Mouse (Mus musculus) midbrain, embryonic 10.5 days (tissue): ENCODE measurements around the gene Pxdn. TPM values are rescaled to one million over a fixed set of nuclear protein-coding genes. Genes with fewer than 3 reads are reported as not detected.

Experiments used
- DNase-seq: peaks from one replicate; pipeline ENCODE4 v3.0.0-alpha.2; 2017; ENCODE audit warnings: low spot score
- H3K27ac ChIP-seq: fragments of 300-500 bp; sonication (generic); replicated peaks from 2 replicates; pipeline ENCODE4 v1.5.1; 2016; ENCODE audit warnings: mild to moderate bottlenecking
- H3K27me3 ChIP-seq: fragments of 300-500 bp; sonication (generic); 2 replicates; pipeline ENCODE4 v1.6.1; 2016; ENCODE audit warnings: low read depth, mild to moderate bottlenecking; ENCODE audit not compliant: poor library complexity, severe bottlenecking
- H3K36me3 ChIP-seq: fragments of 300-500 bp; sonication (generic); 2 replicates; pipeline ENCODE4 v1.6.1; 2016; ENCODE audit warnings: mild to moderate bottlenecking, moderate library complexity
- H3K4me1 ChIP-seq: fragments of 300-500 bp; sonication (generic); 2 replicates; pipeline ENCODE4 v1.6.1; 2016
- H3K4me3 ChIP-seq: fragments of 300-500 bp; sonication (generic); 2 replicates; pipeline ENCODE4 v1.5.1; 2016; ENCODE audit warnings: mild to moderate bottlenecking, moderate library complexity
- H3K9me3 ChIP-seq: fragments of 300-500 bp; sonication (generic); replicated peaks from 2 replicates; pipeline ENCODE4 v1.6.1; 2016; ENCODE audit warnings: mild to moderate bottlenecking
- WGBS: fragments of 180-500 bp; shearing (Covaris S2); methylation state at CpG from one replicate; pipeline ENCODE4 v1.1.7; 2016; 5-methylcytosine and 5-hydroxymethylcytosine counted together
- polyA plus RNA-seq: library from polyadenylated mRNA; unstranded; fragments of >200 nt; fragmentation: Nextera tagmentation; extraction: Ambion mirVana; gene quantifications from 2 replicates; pipeline ENCODE4 v1.2.1, GENCODE M21; 2016

Gene Pxdn
- polyA plus RNA-seq, 1 experiment from 2014 or later: 72.5 TPM

DNA sequence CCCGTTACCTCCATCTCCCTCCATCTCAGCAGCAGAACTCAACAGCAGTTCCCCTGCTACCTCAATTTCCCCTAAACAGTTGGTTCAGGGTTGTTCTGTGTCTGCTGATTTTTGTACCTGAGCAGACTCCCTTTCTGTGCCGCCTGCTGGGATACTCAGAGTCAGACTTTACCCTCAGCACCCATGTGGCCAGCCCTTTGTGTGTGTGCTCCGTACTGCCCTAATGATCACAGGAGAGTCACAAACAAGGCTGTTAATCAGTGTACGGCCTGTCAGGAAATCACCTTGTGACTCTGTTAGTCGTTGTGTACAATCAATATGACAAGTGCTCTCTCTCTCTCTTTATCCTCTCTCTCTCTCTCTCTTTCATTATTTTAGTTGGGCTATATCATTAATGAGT lies 21.2 kb downstream of the Pxdn start:
- DNase-seq: no peak
- Histone ChIP-seq H3K4me3 (no peak overlapping the region), H3K4me1 (peaks cover 38% of the 10 kb centered on the region), H3K27ac (no peak overlapping the region), H3K36me3 (peaks cover 19% of the 10 kb centered on the region), H3K9me3 (0 out of 2 replicates have a peak, but pooled peaks cover 3% of the 10 kb centered on the region), H3K27me3 (no peaks in the 10 kb centered on the region)
- 82% methylated on average over 5 of the region's 5 CpGs for WGBS

DNA sequence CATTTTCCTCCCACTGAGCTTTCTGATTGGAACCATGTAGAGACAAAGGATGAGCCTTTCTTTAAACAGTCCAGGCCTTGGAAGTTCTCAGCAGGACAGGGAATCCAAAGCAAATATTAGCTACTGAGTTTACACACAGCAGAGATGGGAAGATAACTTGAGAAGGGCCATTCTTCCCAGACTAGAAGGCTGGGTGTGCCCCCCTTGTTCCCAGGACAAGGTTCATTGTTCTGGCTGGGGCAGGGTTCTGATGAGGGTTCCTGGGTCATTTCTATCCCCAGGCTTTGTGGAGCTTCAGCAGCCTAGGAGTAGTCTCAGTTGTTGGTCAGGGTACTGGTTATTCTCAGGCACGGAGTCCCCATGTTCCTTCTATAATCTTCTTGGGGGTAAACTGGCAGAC lies 23.6 kb downstream of the Pxdn start:
- no peak overlapping the region for H3K4me3 ChIP-seq
- whole genome bisulfite sequencing: 88% methylated on average over 1 of the region's 1 CpGs
- H3K4me1 ChIP-seq: peaks cover 24% of the 10 kb centered on the region
- H3K9me3 ChIP-seq: 0 out of 2 replicates have a peak, but pooled peaks cover 5% of the 10 kb centered on the region
- no peaks in the 10 kb centered on the region for H3K27me3 ChIP-seq
- no peak for DNase-seq
- peaks cover 43% of the 10 kb centered on the region for H3K36me3 ChIP-seq
- H3K27ac ChIP-seq: no peak overlapping the region

DNA sequence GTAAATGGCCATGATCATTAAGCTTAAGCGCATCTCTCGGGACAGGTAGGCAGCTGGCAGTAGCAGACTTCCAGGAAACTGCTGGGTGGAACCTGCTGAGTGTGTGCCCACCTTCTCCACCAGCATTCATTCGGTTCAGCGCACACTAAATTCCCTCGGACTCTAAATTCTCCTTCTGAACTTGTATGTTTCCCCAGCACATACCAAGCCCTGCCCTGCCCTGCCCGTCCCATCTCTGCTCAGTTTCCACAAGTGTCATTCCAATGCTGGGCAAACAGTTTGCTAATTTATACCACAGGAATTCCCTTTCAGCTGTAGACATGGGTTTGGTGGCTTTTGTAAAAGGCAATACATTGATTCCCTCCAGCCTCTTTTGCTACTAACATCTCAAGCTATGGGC lies 27.6 kb downstream of the Pxdn start:
- 95% methylated on average over 6 of the region's 6 CpGs for WGBS
- H3K4me1 ChIP-seq: peaks cover 15% of the 10 kb centered on the region
- H3K9me3 ChIP-seq: peaks cover 5% of the 10 kb centered on the region; the same call in 1 of the 2 replicates
- DNase-seq: no peak
- H3K36me3 ChIP-seq: peaks cover 53% of the 10 kb centered on the region
- H3K27me3 ChIP-seq: no peaks in the 10 kb centered on the region
- H3K4me3 ChIP-seq: no peak overlapping the region
- H3K27ac ChIP-seq: no peak overlapping the region

DNA sequence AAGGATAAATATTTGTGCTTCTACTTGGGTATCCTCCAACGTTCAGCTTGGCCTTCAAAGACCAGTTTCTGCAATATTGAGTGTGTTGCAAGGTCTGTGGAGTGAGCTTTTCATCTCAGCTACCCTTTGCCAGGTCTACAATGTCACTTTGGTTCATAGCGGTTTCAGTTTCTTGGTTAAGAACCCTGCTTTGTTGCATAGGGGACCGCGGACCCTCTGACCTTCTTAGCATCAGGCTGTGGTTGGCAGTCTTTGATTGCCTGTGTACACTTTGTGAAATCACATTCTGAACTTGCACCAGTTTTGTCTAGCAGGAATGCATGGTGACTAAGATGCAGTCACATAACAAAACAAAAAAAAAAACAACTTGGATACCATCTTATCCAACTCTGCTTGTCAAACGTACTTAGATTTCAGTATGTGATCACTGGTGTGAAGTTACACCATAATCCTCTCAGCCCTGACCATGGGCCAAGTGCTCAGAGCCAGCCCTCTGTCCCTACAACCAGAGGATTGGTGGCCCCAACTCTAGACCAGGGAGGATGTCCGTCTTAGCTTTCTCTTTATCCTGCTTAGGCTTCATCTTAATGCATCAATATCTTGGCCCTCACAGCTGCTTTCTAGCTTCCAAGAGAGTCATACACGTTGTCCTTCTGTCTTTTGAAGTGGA lies 34.5 kb downstream of the Pxdn start:
- Histone ChIP-seq H3K9me3 (no peaks in the 10 kb centered on the region; the same call in 1 of the 2 replicates), H3K36me3 (peaks cover 51% of the 10 kb centered on the region), H3K27me3 (no peaks in the 10 kb centered on the region), H3K4me3 (no peak overlapping the region), H3K4me1 (no peaks in the 10 kb centered on the region), H3K27ac (no peak overlapping the region)
- 89% methylated on average over 7 of the region's 7 CpGs for WGBS
- no peak for DNase-seq

DNA sequence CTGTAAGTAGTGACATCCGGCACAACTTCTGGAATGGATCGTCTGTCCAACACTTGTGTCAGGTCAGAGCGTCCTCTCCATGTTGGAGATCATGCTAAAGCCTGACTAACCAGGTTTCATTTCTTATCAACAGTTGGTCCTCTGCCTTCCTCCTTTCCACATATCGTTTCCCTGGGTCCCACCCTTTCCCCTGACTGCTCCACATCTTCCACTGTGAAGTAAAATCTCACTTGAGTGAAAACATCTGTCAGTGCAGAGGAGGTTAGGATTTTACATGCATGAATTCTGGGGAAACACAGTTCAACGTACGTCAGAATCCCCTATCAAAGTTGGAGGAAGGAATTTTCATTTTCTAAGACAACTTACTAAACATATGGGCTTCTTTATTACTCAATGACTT lies 35.1 kb downstream of the Pxdn start:
- Histone ChIP-seq H3K27me3 (no peaks in the 10 kb centered on the region), H3K9me3 (no peaks in the 10 kb centered on the region; the same call in 1 of the 2 replicates), H3K4me3 (no peak overlapping the region), H3K27ac (no peak overlapping the region), H3K4me1 (no peaks in the 10 kb centered on the region), H3K36me3 (peaks cover 51% of the 10 kb centered on the region)
- 89% methylated on average over 6 of the region's 6 CpGs for WGBS
- DNase-seq: no peak

- Histone ChIP-seq H3K36me3 (peaks cover 100% of the 10 kb centered on the region), H3K4me1 (no peaks in the 10 kb centered on the region), H3K27me3 (no peaks in the 10 kb centered on the region), H3K9me3 (no peaks in the 10 kb centered on the region), H3K4me3 (no peak overlapping the region), H3K27ac (no peak overlapping the region)
- DNase-seq: no peak
- WGBS: 91% methylated on average over 8 of the region's 8 CpGs
These were observed 42.7 kb downstream of the Pxdn start for GRCm38 (mm10) chr12:29980076-29980475.

- Histone ChIP-seq H3K27me3 (no peaks in the 10 kb centered on the region), H3K27ac (no peak overlapping the region), H3K9me3 (no peaks in the 10 kb centered on the region), H3K36me3 (peaks cover 100% of the 10 kb centered on the region), H3K4me3 (no peak overlapping the region), H3K4me1 (no peaks in the 10 kb centered on the region)
- no peak for DNase-seq
- 93% methylated on average over 7 of the region's 7 CpGs for WGBS
These were observed 44.4 kb downstream of the Pxdn start for GRCm38 (mm10) chr12:29981722-29982293.

DNA sequence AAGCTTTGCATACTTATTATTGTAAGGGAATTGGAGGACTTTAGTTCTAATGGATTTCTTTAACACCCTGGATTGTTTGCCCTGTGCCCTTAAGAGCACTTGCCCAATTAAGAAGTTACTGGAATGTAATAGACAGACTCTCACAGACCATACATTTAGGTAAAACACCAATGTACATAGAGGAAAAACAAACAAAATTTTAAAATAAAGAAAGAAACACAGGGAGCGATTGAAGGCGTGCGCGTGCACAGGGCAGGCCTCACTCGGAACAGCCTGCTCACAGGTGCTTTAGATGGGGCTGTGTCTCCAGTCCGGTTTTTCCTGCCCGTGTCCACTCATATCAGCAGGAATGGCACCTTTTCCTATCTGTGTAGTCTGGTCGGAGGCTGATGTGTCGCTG lies 45.8 kb downstream of the Pxdn start:
- WGBS: 96% methylated on average over 9 of the region's 9 CpGs
- Histone ChIP-seq H3K4me3 (no peak overlapping the region), H3K36me3 (peaks cover 100% of the 10 kb centered on the region)

DNA sequence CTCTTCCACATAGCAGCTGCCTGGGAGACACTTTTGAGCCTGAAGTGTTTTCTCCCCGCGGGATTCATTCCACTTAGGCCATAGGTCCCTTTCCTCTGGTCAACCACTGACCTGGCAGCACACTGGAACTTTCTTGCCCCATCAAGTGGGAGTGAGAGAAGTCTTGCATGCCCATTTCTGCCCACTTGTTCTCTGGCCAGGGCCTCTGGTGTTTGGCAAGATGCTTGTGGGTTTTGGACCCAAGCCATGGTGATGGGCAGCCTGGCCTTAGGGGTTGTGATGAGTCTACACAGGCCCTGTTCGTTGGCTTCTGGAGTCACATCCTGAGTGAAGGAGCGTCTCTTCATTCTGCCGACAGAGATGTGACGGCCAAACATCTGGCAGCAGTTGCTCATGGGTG lies 47.7 kb downstream of the Pxdn start:
- Histone ChIP-seq H3K4me1 (no peaks in the 10 kb centered on the region), H3K9me3 (no peaks in the 10 kb centered on the region), H3K27me3 (no peaks in the 10 kb centered on the region), H3K36me3 (peaks cover 100% of the 10 kb centered on the region), H3K27ac (no peak overlapping the region), H3K4me3 (no peak overlapping the region)
- 90% methylated on average over 6 of the region's 6 CpGs for WGBS
- DNase-seq: no peak

More for the DNA sequence above, 45.8 kb downstream of the Pxdn start:
- Histone ChIP-seq H3K4me1 (no peaks in the 10 kb centered on the region), H3K27me3 (no peaks in the 10 kb centered on the region), H3K27ac (no peak overlapping the region), H3K9me3 (no peaks in the 10 kb centered on the region)
- DNase-seq: no peak

DNA sequence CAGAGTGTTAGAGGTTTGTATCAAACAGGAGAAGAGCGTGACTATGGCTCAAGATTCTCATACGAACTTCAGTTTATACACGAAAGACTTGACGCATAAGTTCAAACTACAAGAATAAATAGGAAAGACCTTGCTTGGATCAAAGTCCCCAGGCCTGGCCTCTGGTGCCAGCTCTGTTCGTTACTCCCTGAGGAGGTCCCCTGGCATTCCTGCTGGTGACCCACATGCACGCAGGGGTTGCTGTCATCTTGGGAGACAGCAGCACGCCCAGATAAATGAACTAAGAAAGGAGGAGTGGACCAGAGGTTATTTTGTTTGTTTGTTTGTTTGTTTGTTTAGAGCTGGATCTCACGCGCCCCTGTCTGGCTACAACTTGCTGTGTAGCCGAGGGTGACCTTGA lies 48.8 kb downstream of the Pxdn start:
- Histone ChIP-seq H3K27ac (no peak overlapping the region), H3K36me3 (peaks cover 100% of the 10 kb centered on the region)
- 91% methylated on average over 10 of the region's 10 CpGs for WGBS

GRCm38 (mm10) chr12:29998895-29999294 lies 61.5 kb downstream of the Pxdn start:
- Histone ChIP-seq H3K27ac (no peak overlapping the region), H3K9me3 (no peaks in the 10 kb centered on the region), H3K4me1 (peaks cover 3% of the 10 kb centered on the region; the same call in 1 of the 2 replicates), H3K4me3 (no peak overlapping the region), H3K36me3 (peaks cover 99% of the 10 kb centered on the region), H3K27me3 (no peaks in the 10 kb centered on the region)
- WGBS: 94% methylated on average over 5 of the region's 5 CpGs
- no peak for DNase-seq

More for the DNA sequence above, 48.8 kb downstream of the Pxdn start:
- no peaks in the 10 kb centered on the region for H3K27me3 ChIP-seq
- DNase-seq: no peak
- H3K9me3 ChIP-seq: no peaks in the 10 kb centered on the region
- no peak overlapping the region for H3K4me3 ChIP-seq
- H3K4me1 ChIP-seq: no peaks in the 10 kb centered on the region

DNA sequence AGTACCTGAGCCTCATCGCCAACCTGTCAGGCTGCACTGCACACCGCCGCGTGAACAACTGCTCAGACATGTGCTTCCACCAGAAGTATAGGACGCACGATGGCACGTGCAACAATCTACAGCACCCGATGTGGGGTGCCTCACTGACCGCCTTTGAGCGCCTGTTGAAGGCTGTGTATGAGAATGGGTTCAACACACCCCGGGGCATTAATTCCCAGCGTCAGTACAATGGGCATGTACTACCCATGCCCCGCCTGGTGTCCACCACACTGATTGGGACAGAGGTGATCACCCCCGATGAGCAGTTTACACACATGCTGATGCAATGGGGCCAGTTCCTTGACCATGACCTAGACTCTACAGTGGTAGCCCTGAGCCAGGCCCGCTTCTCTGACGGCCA lies 64.5 kb downstream of the Pxdn start:
- no peaks in the 10 kb centered on the region for H3K27me3 ChIP-seq
- DNase-seq: no peak
- no peak overlapping the region for H3K27ac ChIP-seq
- no peak overlapping the region for H3K4me3 ChIP-seq
- peaks cover 7% of the 10 kb centered on the region; the same call in 1 of the 2 replicates for H3K4me1 ChIP-seq
- no peaks in the 10 kb centered on the region for H3K9me3 ChIP-seq
- peaks cover 97% of the 10 kb centered on the region for H3K36me3 ChIP-seq
- 98% methylated on average over 16 of the region's 16 CpGs for WGBS

DNA sequence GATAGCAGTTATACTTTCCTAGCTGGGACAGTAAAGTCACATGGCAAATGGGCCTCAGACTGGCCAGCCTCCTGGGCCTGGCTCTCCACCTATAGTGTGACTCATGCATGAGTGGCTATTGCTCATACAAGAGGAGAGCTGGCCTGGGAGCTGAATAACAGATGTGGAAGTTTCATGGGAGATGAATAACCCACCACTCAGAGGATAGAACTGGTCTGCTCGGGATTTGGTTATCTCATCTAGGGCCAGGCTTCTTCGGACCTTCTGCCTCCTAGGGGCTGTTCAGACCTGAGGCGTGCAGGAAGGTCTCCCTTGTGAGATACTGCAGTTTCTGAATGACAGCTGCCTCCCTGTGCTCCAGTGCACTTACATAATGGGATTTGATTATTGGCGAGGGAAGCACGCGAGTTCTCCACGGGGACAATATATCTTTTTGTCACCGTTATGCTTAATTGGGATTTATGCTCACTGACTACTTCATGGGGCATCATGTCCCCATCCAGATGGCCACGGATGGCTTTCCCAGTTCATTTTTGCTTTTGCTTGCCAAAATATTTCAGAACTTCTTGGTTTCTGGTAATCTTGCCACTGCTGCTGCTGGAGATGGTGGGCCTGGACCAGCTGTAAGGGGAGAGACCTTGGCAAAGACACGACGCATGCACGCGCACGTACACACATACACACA lies 66.4 kb downstream of the Pxdn start:
- Histone ChIP-seq H3K4me3 (no peak overlapping the region), H3K27me3 (no peaks in the 10 kb centered on the region), H3K9me3 (no peaks in the 10 kb centered on the region), H3K27ac (no peak overlapping the region), H3K4me1 (peaks cover 10% of the 10 kb centered on the region; the same call in 1 of the 2 replicates), H3K36me3 (peaks cover 98% of the 10 kb centered on the region)
- no peak for DNase-seq
- 79% methylated on average over 14 of the region's 14 CpGs for WGBS
